Mouse (Mus musculus) thymus, postnatal 0 days (tissue): Measurements from ENCODE around the gene Galntl6. TPM values are rescaled to one million over a fixed set of nuclear protein-coding genes. Genes with fewer than 3 reads are reported as not detected.

Experiments
- DNase-seq: peaks from one replicate; pipeline ENCODE4 v3.0.0-alpha.2; 2015; ENCODE audit warnings: low spot score
- polyA plus RNA-seq: library from polyadenylated mRNA; unstranded; fragments of >200 nt; fragmentation: Nextera tagmentation; extraction: Ambion mirVana; gene quantifications from 2 replicates; pipeline ENCODE4 v1.2.1, GENCODE M21; 2015

Gene Galntl6
- polyA plus RNA-seq = 0.14 TPM in 1 of 2 replicates, not detected in the other

GRCm38 (mm10) chr8:58912196-58912839 is at the start of gene Galntl6:
Gene Galntl6, minus strand, starts transcription at chr8:58912640.
- DNase-seq = no peak

- no peak for DNase-seq
Observed at GRCm38 (mm10) chr8:58957195-58957739, 44.8 kb upstream of the Galntl6 start.

GRCm38 (mm10) chr8:58943773-58944172 is 31.3 kb upstream of the Galntl6 start:
- no peak for DNase-seq

GRCm38 (mm10) chr8:58931066-58931465 is 18.6 kb upstream of the Galntl6 start:
- DNase-seq = no peak

GRCm38 (mm10) chr8:58915142-58915541 is 2.7 kb upstream of the Galntl6 start:
- no peak for DNase-seq

- no peak for DNase-seq
Observed at GRCm38 (mm10) chr8:58913640-58913968, 1.2 kb upstream of the Galntl6 start.

GRCm38 (mm10) chr8:58912840-58913639 is 600 bp upstream of the Galntl6 start:
- DNase-seq = no peak

GRCm38 (mm10) chr8:58911677-58912076 is 763 bp downstream of the Galntl6 start, which contains the start of gene BC030500:
Gene BC030500, plus strand, starts transcription at chr8:58911755.
- DNase-seq = no peak

GRCm38 (mm10) chr8:58904465-58904864 is 8.0 kb downstream of the Galntl6 start:
- no peak for DNase-seq

GRCm38 (mm10) chr8:58895960-58896359 is 16.5 kb downstream of the Galntl6 start:
- DNase-seq = no peak

GRCm38 (mm10) chr8:58890591-58890990 is 21.8 kb downstream of the Galntl6 start:
- DNase-seq = no peak

- no peak for DNase-seq
Observed at GRCm38 (mm10) chr8:58886405-58886804, 26.0 kb downstream of the Galntl6 start.

GRCm38 (mm10) chr8:58824347-58824746 is 88.1 kb downstream of the Galntl6 start:
- DNase-seq = no peak

GRCm38 (mm10) chr8:58805190-58805589 is 107.2 kb downstream of the Galntl6 start:
- no peak for DNase-seq

- DNase-seq = no peak
Observed at GRCm38 (mm10) chr8:58801847-58802246, 110.6 kb downstream of the Galntl6 start.

GRCm38 (mm10) chr8:58753769-58754168 is 158.7 kb downstream of the Galntl6 start:
- no peak for DNase-seq

- no peak for DNase-seq
Observed at GRCm38 (mm10) chr8:58737963-58738362, 174.5 kb downstream of the Galntl6 start.

- no peak for DNase-seq
Observed at GRCm38 (mm10) chr8:58691761-58692160, 220.7 kb downstream of the Galntl6 start.

GRCm38 (mm10) chr8:58677847-58678450 is 234.5 kb downstream of the Galntl6 start:
- DNase-seq = no peak

- DNase-seq = no peak
Observed at GRCm38 (mm10) chr8:58669075-58669474, 243.4 kb downstream of the Galntl6 start.

GRCm38 (mm10) chr8:58660019-58660418 is 252.4 kb downstream of the Galntl6 start:
- no peak for DNase-seq

GRCm38 (mm10) chr8:58655631-58656030 is 256.8 kb downstream of the Galntl6 start:
- no peak for DNase-seq
